Mouse (Mus musculus): Measurements from ENCODE around the gene Gm10377. TPM values are rescaled to one million over a fixed set of nuclear protein-coding genes. Genes with fewer than 3 reads are reported as not detected.
"Not testable (repeated sequence)": the region's sequence is repeated elsewhere in the genome, so short reads cannot be mapped to it uniquely, and the experiment has no call there.

The Gm10377 gene
- not detected for total RNA-seq (2021)

DNA sequence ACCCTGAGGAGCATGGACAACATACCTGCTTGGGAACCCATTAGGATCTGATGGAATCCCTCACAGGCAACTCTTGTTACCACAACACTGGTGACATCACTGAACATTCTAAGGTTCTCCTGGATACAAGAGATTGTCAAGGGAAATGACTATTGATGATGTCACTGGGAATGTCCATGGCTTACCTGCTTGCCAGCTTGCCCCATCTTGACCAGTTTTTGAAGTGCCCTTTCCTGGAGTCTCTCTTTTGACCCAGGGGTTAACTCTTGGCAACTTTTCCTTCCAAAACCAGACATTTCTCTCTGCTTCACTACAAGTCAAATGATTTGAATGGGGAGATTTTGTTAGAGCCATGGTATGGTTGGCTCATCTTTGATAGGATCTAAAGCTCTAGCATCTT is at the start of gene Gm10377:
Gene Gm10377, minus strand, starts transcription at position 101 of the 400 bp plus-strand sequence.
- not testable (repeated sequence) for DNase-seq

DNA sequence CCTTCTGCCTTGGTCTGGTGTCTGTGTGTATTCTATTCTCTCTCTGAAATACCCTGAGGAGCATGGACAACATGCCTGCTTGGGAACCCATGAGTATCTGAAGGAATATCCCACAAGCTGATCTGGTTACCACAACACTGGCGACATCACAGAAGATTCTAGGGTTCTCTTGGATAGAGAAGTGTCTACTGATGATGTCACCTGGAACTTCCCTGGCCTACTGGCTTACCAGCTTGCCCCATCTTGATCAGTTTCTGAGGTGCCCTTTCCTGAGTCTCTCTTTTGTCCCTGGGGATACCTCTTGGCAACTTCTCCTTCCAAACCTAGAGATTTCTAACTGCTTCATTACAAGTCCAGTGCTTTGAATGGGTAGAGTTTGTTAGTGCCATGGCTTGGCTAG is 29.1 kb downstream of the Gm10377 start, which contains the start of gene Gm3015:
Gene Gm3015, minus strand, starts transcription at position 101 of the 400 bp plus-strand sequence.
- DNase-seq, result not testable (repeated sequence)

Other genes starting within 250 kb of the Gm10377 start
- not detected for gene Gm17124, start 198.1 kb downstream of the Gm10377 start, total RNA-seq (2021)
- not detected for gene Gm3633, start 156.1 kb downstream of the Gm10377 start, total RNA-seq (2021)
- not detected for gene Gm10378, start 142.0 kb downstream of the Gm10377 start, total RNA-seq (2021)
- not detected for gene Gm3015, start 29.2 kb downstream of the Gm10377 start, total RNA-seq (2021)
- gene Gm21977, start 55.5 kb upstream of the Gm10377 start, total RNA-seq (2021), result not detected
- gene Gm8082, start 195.6 kb upstream of the Gm10377 start, total RNA-seq (2021), result not detected
- gene Gm10376, start 217.6 kb upstream of the Gm10377 start, total RNA-seq (2021), result not detected